Mouse (Mus musculus): Measurements from ENCODE around the gene Fgfr2.

- TF ChIP-seq CTCF (conservative IDR thresholded peaks at IDR 0.05; ENCODE audit: low read length) (no peak), NANOG (IDR thresholded peaks at IDR 0.05; ENCODE audit: borderline replicate concordance, low read length) (no peak), POU5F1 (IDR thresholded peaks at IDR 0.05; ENCODE audit: borderline replicate concordance, low read length) (no peak)
Measured at GRCm38 (mm10) chr7:132477753-132478152, 645.4 kb downstream of the Fgfr2 start.

All from E14TG2a.4 (cell line).